Comparison of ENCODE assay signal across 18 mouse cellular contexts in the genomic region with DNA sequence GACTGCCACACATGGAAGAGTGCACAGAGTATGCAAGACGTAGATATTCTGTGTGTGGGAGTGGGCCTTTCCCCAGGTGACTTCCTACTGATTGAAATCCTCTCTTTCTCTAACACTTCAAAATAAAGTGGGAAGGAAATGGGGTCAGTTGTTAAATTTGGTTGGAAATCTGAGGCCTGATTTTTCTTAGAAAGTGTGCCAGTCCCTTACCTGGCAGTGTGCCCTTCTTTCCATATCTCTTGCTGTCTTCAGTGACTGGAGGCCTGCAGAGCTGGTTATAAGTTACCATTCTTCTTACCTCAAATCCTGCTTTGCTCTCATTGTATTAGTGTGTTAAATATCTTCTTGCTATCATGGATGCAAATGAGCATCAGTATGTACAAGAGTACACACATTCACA.
A peak's percentile ranks its signal among the peaks of the same experiment; 100 is the strongest.
DNase-seq lines count a peak whose midpoint lies in the region; ATAC-seq and TF ChIP-seq lines count a peak whose summit lies in the region.
"Had no signal": no experiment of that assay in that cellular context is flagged by ENCODE, and none has a peak within 500 bp of the region (broad histone marks: within the 10 kb centered on the region; RNA-seq: fewer than 3 reads in every experiment).

No protein-coding gene starts in this region.

- no peak overlapping the region for H3K4me2 ChIP-seq in hindbrain, embryonic 14.5 days (replicated peaks)
- no peak overlapping the region for H3K4me2 ChIP-seq in hindbrain, embryonic 13.5 days
- H3K4me2 ChIP-seq in midbrain, embryonic 12.5 days (replicated peaks) = no peak overlapping the region
- no peak overlapping the region for H3K4me2 ChIP-seq in midbrain, embryonic 15.5 days
- H3K4me2 ChIP-seq in forebrain, embryonic 15.5 days (replicated peaks) = no peak overlapping the region
- no peak overlapping the region for H3K4me2 ChIP-seq in liver, postnatal 0 days (ENCODE audit: low read depth, low read length)
- H3K4me2 ChIP-seq: heart, embryonic 15.5 days had no signal

- TF ChIP-seq CTCF in liver, postnatal 0 days (IDR thresholded peaks at IDR 0.05; ENCODE audit: low read depth) = no peak
- no peak for TF ChIP-seq CTCF in lung, adult 2 months (IDR thresholded peaks at IDR 0.05; ENCODE audit: insufficient read depth, low read length)

- TF ChIP-seq POLR2A in lung, adult 2 months (IDR thresholded peaks at IDR 0.05; ENCODE audit: borderline replicate concordance, extremely low read depth, low read depth, low read length) = no peak

- 75% methylated on average over 1 of the region's 1 CpGs for WGBS in hindbrain, embryonic 14.5 days
- WGBS in hindbrain, embryonic 13.5 days = 72% methylated on average over 1 of the region's 1 CpGs
- WGBS in midbrain, embryonic 12.5 days = 82% methylated on average over 1 of the region's 1 CpGs
- WGBS in midbrain, embryonic 15.5 days = 82% methylated on average over 1 of the region's 1 CpGs
- 86% methylated on average over 1 of the region's 1 CpGs for WGBS in forebrain, embryonic 15.5 days
- 72% methylated on average over 1 of the region's 1 CpGs for WGBS in liver, postnatal 0 days (ENCODE audit: insufficient replicate concordance)
- WGBS in lung, adult 2 months = 50% methylated on average over 1 of the region's 1 CpGs

- H3K36me3 ChIP-seq in hindbrain, embryonic 14.5 days (replicated peaks; ENCODE audit: control insufficient read depth, insufficient read depth) = no peaks in the 10 kb centered on the region
- H3K36me3 ChIP-seq in hindbrain, embryonic 13.5 days = no peaks in the 10 kb centered on the region
- no peaks in the 10 kb centered on the region for H3K36me3 ChIP-seq in midbrain, embryonic 12.5 days
- H3K36me3 ChIP-seq in midbrain, embryonic 15.5 days (replicated peaks) = no peaks in the 10 kb centered on the region
- H3K36me3 ChIP-seq in forebrain, embryonic 15.5 days = no peaks in the 10 kb centered on the region
- no peaks in the 10 kb centered on the region for H3K36me3 ChIP-seq in liver, postnatal 0 days (replicated peaks; ENCODE audit: insufficient read depth, low read length)
- H3K36me3 ChIP-seq: heart, embryonic 15.5 days had no signal

- no peak for ATAC-seq in hindbrain, embryonic 14.5 days (ENCODE audit: low FRiP score)
- ATAC-seq in hindbrain, embryonic 13.5 days (ENCODE audit: low FRiP score) = no peak
- no peak for ATAC-seq in midbrain, embryonic 12.5 days (ENCODE audit: low FRiP score, low read depth)
- no peak for ATAC-seq in midbrain, embryonic 15.5 days (replicated peaks)
- ATAC-seq in forebrain, embryonic 15.5 days (replicated peaks) = no peak
- ATAC-seq in liver, postnatal 0 days = no peak
- ATAC-seq: Patski had no signal

- no peaks in the 10 kb centered on the region for H3K27me3 ChIP-seq in hindbrain, embryonic 14.5 days (ENCODE audit: control insufficient read depth, insufficient read depth, low read length)
- no peaks in the 10 kb centered on the region for H3K27me3 ChIP-seq in hindbrain, embryonic 13.5 days
- H3K27me3 ChIP-seq in midbrain, embryonic 12.5 days = no peaks in the 10 kb centered on the region
- H3K27me3 ChIP-seq in midbrain, embryonic 15.5 days (replicated peaks) = no peaks in the 10 kb centered on the region
- no peaks in the 10 kb centered on the region for H3K27me3 ChIP-seq in forebrain, embryonic 15.5 days
- no peaks in the 10 kb centered on the region for H3K27me3 ChIP-seq in liver, postnatal 0 days (ENCODE audit: insufficient read depth, low read length)
- H3K27me3 ChIP-seq: heart, embryonic 15.5 days; Patski had no signal

- H3K9me3 ChIP-seq in hindbrain, embryonic 14.5 days (ENCODE audit: control insufficient read depth, low read length) = no peaks in the 10 kb centered on the region
- no peaks in the 10 kb centered on the region for H3K9me3 ChIP-seq in hindbrain, embryonic 13.5 days
- H3K9me3 ChIP-seq in midbrain, embryonic 12.5 days = no peaks in the 10 kb centered on the region
- no peaks in the 10 kb centered on the region for H3K9me3 ChIP-seq in midbrain, embryonic 15.5 days
- no peaks in the 10 kb centered on the region for H3K9me3 ChIP-seq in forebrain, embryonic 15.5 days
- H3K9me3 ChIP-seq in liver, postnatal 0 days (ENCODE audit: low read length) = no peaks in the 10 kb centered on the region
- H3K9me3 ChIP-seq: G1E; heart, embryonic 15.5 days had no signal

- H3K27ac ChIP-seq in hindbrain, embryonic 14.5 days = peak overlapping the region; percentile 43; the same call in 1 of the 2 replicates
- no peak overlapping the region for H3K27ac ChIP-seq in hindbrain, embryonic 13.5 days
- H3K27ac ChIP-seq in midbrain, embryonic 12.5 days (replicated peaks) = 0 out of 2 replicates have a peak overlapping the region, but pooled peaks have one; percentile 36
- no peak overlapping the region for H3K27ac ChIP-seq in midbrain, embryonic 15.5 days
- H3K27ac ChIP-seq in forebrain, embryonic 15.5 days (replicated peaks) = peak overlapping the region; percentile 63
- H3K27ac ChIP-seq in liver, postnatal 0 days (ENCODE audit: low read depth) = peak overlapping the region; percentile 66
- H3K27ac ChIP-seq: gastrocnemius, adult 2 months; heart, embryonic 15.5 days; liver, embryonic 14.5 days had no signal

- peaks cover 22% of the 10 kb centered on the region for H3K4me1 ChIP-seq in hindbrain, embryonic 14.5 days (replicated peaks; ENCODE audit: control insufficient read depth, insufficient read depth, low read length)
- peaks cover 31% of the 10 kb centered on the region for H3K4me1 ChIP-seq in hindbrain, embryonic 13.5 days (replicated peaks)
- H3K4me1 ChIP-seq in midbrain, embryonic 12.5 days = peaks cover 33% of the 10 kb centered on the region
- H3K4me1 ChIP-seq in midbrain, embryonic 15.5 days = peaks cover 26% of the 10 kb centered on the region
- peaks cover 44% of the 10 kb centered on the region for H3K4me1 ChIP-seq in forebrain, embryonic 15.5 days
- peaks cover 23% of the 10 kb centered on the region for H3K4me1 ChIP-seq in liver, postnatal 0 days (ENCODE audit: insufficient read depth)
- peaks cover 14% of the 10 kb centered on the region for H3K4me1 ChIP-seq in lung, adult 2 months (ENCODE audit: control insufficient read depth, insufficient read depth, low read length)

- H3K9ac ChIP-seq in hindbrain, embryonic 14.5 days = no peak overlapping the region
- no peak overlapping the region for H3K9ac ChIP-seq in hindbrain, embryonic 13.5 days
- no peak overlapping the region for H3K9ac ChIP-seq in midbrain, embryonic 12.5 days (replicated peaks)
- no peak overlapping the region for H3K9ac ChIP-seq in midbrain, embryonic 15.5 days
- H3K9ac ChIP-seq in forebrain, embryonic 15.5 days (replicated peaks) = no peak overlapping the region
- no peak overlapping the region for H3K9ac ChIP-seq in liver, postnatal 0 days (replicated peaks)
- H3K9ac ChIP-seq: heart, embryonic 15.5 days; liver, embryonic 14.5 days had no signal

- no peak for TF ChIP-seq EP300 in liver, postnatal 0 days (IDR thresholded peaks at IDR 0.05; ENCODE audit: low read depth)

- DNase-seq in hindbrain, embryonic 14.5 days (ENCODE audit: low spot score) = no peak
- DNase-seq in liver, postnatal 0 days = no peak
- DNase-seq in lung, postnatal 36 days = no peak
- DNase-seq in lung, adult 2 months = no peak
- DNase-seq: cerebellum, adult 11-12 months; gastrocnemius, adult 2 months; heart, postnatal 4 days; lung, postnatal 14 days; thymus, adult 18-20 months; thymus, postnatal 36 days had no signal

- no peak overlapping the region for H3K4me3 ChIP-seq in hindbrain, embryonic 14.5 days (replicated peaks; ENCODE audit: low read length)
- no peak overlapping the region for H3K4me3 ChIP-seq in hindbrain, embryonic 13.5 days
- H3K4me3 ChIP-seq in midbrain, embryonic 12.5 days = no peak overlapping the region
- H3K4me3 ChIP-seq in midbrain, embryonic 15.5 days = no peak overlapping the region
- H3K4me3 ChIP-seq in forebrain, embryonic 15.5 days = no peak overlapping the region
- no peak overlapping the region for H3K4me3 ChIP-seq in liver, postnatal 0 days (ENCODE audit: low read depth, low read length)
- no peak overlapping the region for H3K4me3 ChIP-seq in lung, adult 2 months (replicated peaks; ENCODE audit: extremely low read depth, low read depth, low read length)
- H3K4me3 ChIP-seq: gastrocnemius, adult 2 months; heart, embryonic 15.5 days had no signal

Comparison
In these comparisons a context has a peak if more than half of its experiments do, and no peak if none do; other contexts are left out.
1. H3K27ac ChIP-seq: peak in hindbrain, embryonic 14.5 days (single experiment), midbrain, embryonic 12.5 days (single experiment), forebrain, embryonic 15.5 days (single experiment) and liver, postnatal 0 days (single experiment); none in hindbrain, embryonic 13.5 days (single experiment) and midbrain, embryonic 15.5 days (single experiment).